14 mouse cellular contexts compared by ENCODE assay signal in the genomic region with DNA sequence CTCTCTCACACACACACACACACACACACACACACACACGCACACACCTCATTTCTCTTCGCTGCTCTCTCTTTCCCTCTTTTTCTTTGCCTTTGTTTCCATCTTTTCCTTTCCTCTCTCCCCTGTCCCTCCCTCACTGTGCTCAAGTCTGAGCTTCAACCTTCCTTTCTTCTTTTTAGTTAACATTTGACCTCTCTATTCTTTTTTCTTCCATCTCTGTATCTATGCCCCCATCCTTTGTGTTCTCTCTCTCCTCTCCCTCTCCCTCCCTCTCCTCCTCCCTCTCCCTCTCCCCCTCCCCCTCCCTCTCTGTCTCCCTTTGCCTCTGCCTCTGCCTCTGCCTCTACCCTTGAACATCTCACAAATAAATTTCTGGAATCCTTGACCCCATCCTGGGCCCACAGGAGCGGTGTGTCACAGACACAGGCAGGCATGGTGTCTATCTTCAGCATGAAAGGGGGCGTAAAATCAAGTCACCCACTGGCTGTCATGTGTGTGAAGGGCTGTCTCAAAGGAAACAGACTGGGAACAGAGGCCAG. TPM values are rescaled to one million over a fixed set of nuclear protein-coding genes. Genes with fewer than 3 reads are reported as not detected.
DNase-seq lines count a peak whose midpoint lies in the region; ATAC-seq and TF ChIP-seq lines count a peak whose summit lies in the region.
"Had no signal": no experiment of that assay in that cellular context is flagged by ENCODE, and none has a peak within 500 bp of the region (broad histone marks: within the 10 kb centered on the region; RNA-seq: fewer than 3 reads in every experiment).

No protein-coding gene starts in this region.

- H3K27me3 ChIP-seq in forebrain, embryonic 15.5 days = no peaks in the 10 kb centered on the region
- no peaks in the 10 kb centered on the region for H3K27me3 ChIP-seq in hindbrain, embryonic 16.5 days (replicated peaks; ENCODE audit: control insufficient read depth, insufficient read depth, low read length)
- H3K27me3 ChIP-seq in midbrain, postnatal 0 days (ENCODE audit: insufficient read depth, low read length) = no peaks in the 10 kb centered on the region
- H3K27me3 ChIP-seq: limb, embryonic 13.5 days had no signal

- H3K4me3 ChIP-seq in forebrain, embryonic 15.5 days = 0 out of 2 replicates have a peak overlapping the region, but pooled peaks have one; percentile 18
- no peak overlapping the region for H3K4me3 ChIP-seq in hindbrain, embryonic 16.5 days (ENCODE audit: low read length)
- no peak overlapping the region for H3K4me3 ChIP-seq in midbrain, postnatal 0 days (ENCODE audit: low read depth, low read length)
- H3K4me3 ChIP-seq: heart, embryonic 13.5 days; limb, embryonic 13.5 days had no signal

- no peak overlapping the region for H3K9ac ChIP-seq in forebrain, embryonic 15.5 days (replicated peaks)
- H3K9ac ChIP-seq in hindbrain, embryonic 16.5 days (ENCODE audit: low read depth, low read length) = no peak overlapping the region
- 0 out of 2 replicates have a peak overlapping the region, but pooled peaks have one; percentile 29 for H3K9ac ChIP-seq in midbrain, postnatal 0 days (replicated peaks; ENCODE audit: low read length, poor library complexity, severe bottlenecking)
- H3K9ac ChIP-seq: heart, embryonic 13.5 days; limb, embryonic 13.5 days had no signal

- peaks cover 13% of the 10 kb centered on the region; the same call in 1 of the 2 replicates for H3K36me3 ChIP-seq in forebrain, embryonic 15.5 days
- H3K36me3 ChIP-seq in hindbrain, embryonic 16.5 days (ENCODE audit: control insufficient read depth, insufficient read depth, low read length) = peaks cover 10% of the 10 kb centered on the region
- H3K36me3 ChIP-seq in midbrain, postnatal 0 days (ENCODE audit: insufficient read depth, low read length) = peaks cover 3% of the 10 kb centered on the region; the same call in 1 of the 2 replicates
- H3K36me3 ChIP-seq: heart, embryonic 13.5 days; limb, embryonic 13.5 days had no signal

- peak overlapping the region; percentile 31 for H3K4me2 ChIP-seq in forebrain, embryonic 15.5 days (replicated peaks)
- H3K4me2 ChIP-seq in hindbrain, embryonic 16.5 days (ENCODE audit: low read length) = peak overlapping the region; percentile 53
- peak overlapping the region; percentile 45 for H3K4me2 ChIP-seq in midbrain, postnatal 0 days (ENCODE audit: low read depth, low read length, poor library complexity, severe bottlenecking)
- H3K4me2 ChIP-seq: heart, embryonic 13.5 days; limb, embryonic 13.5 days had no signal

- DNase-seq in frontal cortex, postnatal 36 days (ENCODE audit: low spot score in 2 of 2) = no peak
- DNase-seq in midbrain, postnatal 0 days (ENCODE audit: low spot score) = no peak
- DNase-seq in cerebellum, postnatal 10 days = no peak
- no peak for DNase-seq in heart, postnatal 4 days
- no peak for DNase-seq in urinary bladder, adult 2 months (ENCODE audit: low spot score)
- DNase-seq: cerebellum, adult 11-12 months; gastrocnemius, postnatal 25 days; lung, postnatal 36 days had no signal

- ATAC-seq in frontal cortex, adult (ENCODE audit: low TSS enrichment) = 0 out of 2 replicates have a peak, but pooled peaks have one; percentile 14
- peak; percentile 64 for ATAC-seq in forebrain, embryonic 15.5 days (replicated peaks)
- peak; percentile 13 for ATAC-seq in hindbrain, embryonic 16.5 days
- peak; percentile 11; the same call in 1 of the 2 replicates for ATAC-seq in midbrain, postnatal 0 days (ENCODE audit: low FRiP score)

- no peak for TF ChIP-seq CTCF in midbrain, postnatal 0 days (IDR thresholded peaks at IDR 0.05)

- H3K9me3 ChIP-seq in forebrain, embryonic 15.5 days = no peaks in the 10 kb centered on the region
- no peaks in the 10 kb centered on the region for H3K9me3 ChIP-seq in hindbrain, embryonic 16.5 days (ENCODE audit: control insufficient read depth, low read length)
- H3K9me3 ChIP-seq in midbrain, postnatal 0 days (ENCODE audit: low read length) = no peaks in the 10 kb centered on the region
- H3K9me3 ChIP-seq: heart, embryonic 13.5 days had no signal

- 35% methylated on average over 4 of the region's 4 CpGs for WGBS in forebrain, embryonic 15.5 days
- WGBS in hindbrain, embryonic 16.5 days = 18% methylated on average over 4 of the region's 4 CpGs
- WGBS in midbrain, postnatal 0 days = 30% methylated on average over 4 of the region's 4 CpGs

- peak overlapping the region; percentile 79 for H3K27ac ChIP-seq in forebrain, embryonic 15.5 days (replicated peaks)
- H3K27ac ChIP-seq in hindbrain, embryonic 16.5 days (ENCODE audit: low read depth, low read length) = peak overlapping the region; percentile 72
- peak overlapping the region; percentile 52 for H3K27ac ChIP-seq in midbrain, postnatal 0 days (ENCODE audit: low read depth, low read length)
- H3K27ac ChIP-seq: heart, embryonic 13.5 days; limb, embryonic 13.5 days had no signal

- H3K4me1 ChIP-seq in forebrain, embryonic 15.5 days = peaks cover 17% of the 10 kb centered on the region
- H3K4me1 ChIP-seq in hindbrain, embryonic 16.5 days (ENCODE audit: control insufficient read depth, insufficient read depth, low read depth, low read length) = peaks cover 20% of the 10 kb centered on the region
- H3K4me1 ChIP-seq in midbrain, postnatal 0 days (ENCODE audit: insufficient read depth, low read length) = peaks cover 8% of the 10 kb centered on the region
- H3K4me1 ChIP-seq: heart, embryonic 13.5 days; limb, embryonic 13.5 days had no signal

RNA-seq across cellular contexts. Expression of a gene that starts 15.9 kb away (rescaled TPM):
- polyA plus RNA-seq in forebrain, embryonic 15.5 days (2015; fragmentation: Nextera tagmentation; extraction: Ambion mirVana) = 42.3 and 44.6 TPM in 2 replicates
- 56.7 and 63.6 TPM in 2 replicates for polyA plus RNA-seq in hindbrain, embryonic 16.5 days (2015; fragmentation: Nextera tagmentation; extraction: Ambion mirVana)
- 81.3 and 92.6 TPM in 2 replicates for total RNA-seq in midbrain, postnatal 0 days (2014; rRNA removed)
- polyA plus RNA-seq in midbrain, postnatal 0 days (2015; fragmentation: Nextera tagmentation; extraction: Ambion mirVana) = 56.6 and 66.1 TPM in 2 replicates
- total RNA-seq in heart, postnatal 4 days (2021) = under 1 TPM; 0.50 to 0.61 TPM
- 0.22 and 0.35 TPM in 2 replicates for polyA plus RNA-seq in urinary bladder, adult 2 months (2012; rRNA removed)
- total RNA-seq: common myeloid progenitor, adult 5-6 weeks had no signal

RNA-seq across cellular contexts. Expression of a gene that starts 58.4 kb away (rescaled TPM):
- polyA plus RNA-seq in forebrain, embryonic 15.5 days (2015; fragmentation: Nextera tagmentation; extraction: Ambion mirVana) = 47.0 and 53.8 TPM in 2 replicates
- 34.1 and 34.6 TPM in 2 replicates for polyA plus RNA-seq in hindbrain, embryonic 16.5 days (2015; fragmentation: Nextera tagmentation; extraction: Ambion mirVana)
- total RNA-seq in midbrain, postnatal 0 days (2014; rRNA removed) = 39.0 and 42.5 TPM in 2 replicates
- 29.4 and 30.5 TPM in 2 replicates for polyA plus RNA-seq in midbrain, postnatal 0 days (2015; fragmentation: Nextera tagmentation; extraction: Ambion mirVana)
- total RNA-seq in heart, postnatal 4 days (2021) = 10 to 100 TPM; 12.2 to 12.8 TPM
- 22.5 and 26.5 TPM in 2 replicates for polyA plus RNA-seq in urinary bladder, adult 2 months (2012; rRNA removed)

Comparison
In these comparisons a context has a peak if more than half of its experiments do, and no peak if none do; other contexts are left out.
1. ATAC-seq: peak in every context shown above with its lines; median percentile 64 in forebrain, embryonic 15.5 days; 14 in frontal cortex, adult; 13 in hindbrain, embryonic 16.5 days; 11 in midbrain, postnatal 0 days.
2. RNA of a gene that starts 15.9 kb away (polyA plus RNA-seq): 56.6 to 66.1 TPM in midbrain, postnatal 0 days, 56.7 to 63.6 TPM in hindbrain, embryonic 16.5 days and 42.3 to 44.6 TPM in forebrain, embryonic 15.5 days; 0.22 to 0.35 TPM in urinary bladder, adult 2 months; every median in the first group is over 10 times any median in the second.
3. Peak in every context shown above with its lines, with median percentiles within 50 percentile points of each other: H3K27ac ChIP-seq and H3K4me2 ChIP-seq.